Mouse (Mus musculus) frontal cortex, adult (tissue): ENCODE data around the gene Mef2a.

Source experiments
- ATAC-seq: cut with Nextera tagmentation; 2 replicates; pipeline ENCODE4 v1.9.2; 2017; ENCODE audit warnings: mild to moderate bottlenecking, moderate library complexity, mixed read lengths; ENCODE audit not compliant: low TSS enrichment

Gene Mef2a

GRCm38 (mm10) chr7:67246067-67246466 is 126.6 kb downstream of the Mef2a start:
- no peak for ATAC-seq

GRCm38 (mm10) chr7:67245255-67245654 is 127.4 kb downstream of the Mef2a start:
- ATAC-seq, result no peak

GRCm38 (mm10) chr7:67243894-67244282 is 128.8 kb downstream of the Mef2a start:
- no peak for ATAC-seq

GRCm38 (mm10) chr7:67243121-67243893 is 129.4 kb downstream of the Mef2a start:
- peak; percentile 48; the same call in 1 of the 2 replicates for ATAC-seq

GRCm38 (mm10) chr7:67241969-67242368 is 130.7 kb downstream of the Mef2a start:
- ATAC-seq, result no peak

- ATAC-seq, result no peak
Measured at GRCm38 (mm10) chr7:67237752-67238151, 134.9 kb downstream of the Mef2a start.

- ATAC-seq, result no peak
Measured at GRCm38 (mm10) chr7:67236351-67236750, 136.3 kb downstream of the Mef2a start.

- peak; percentile 21; the same call in 1 of the 2 replicates for ATAC-seq
Measured at GRCm38 (mm10) chr7:67234797-67235196, 137.9 kb downstream of the Mef2a start.

GRCm38 (mm10) chr7:67232504-67232903 is 140.2 kb downstream of the Mef2a start:
- ATAC-seq, result no peak

- no peak for ATAC-seq
Measured at GRCm38 (mm10) chr7:67230640-67231140, 142.0 kb downstream of the Mef2a start.

- ATAC-seq, result no peak
Measured at GRCm38 (mm10) chr7:67230221-67230620, 142.4 kb downstream of the Mef2a start.

GRCm38 (mm10) chr7:67229701-67230100 is 143.0 kb downstream of the Mef2a start:
- no peak for ATAC-seq

- peak; percentile 49; the same call in 1 of the 2 replicates for ATAC-seq
Measured at GRCm38 (mm10) chr7:67228891-67229602, 143.6 kb downstream of the Mef2a start.

GRCm38 (mm10) chr7:67228390-67228789 is 144.3 kb downstream of the Mef2a start:
- ATAC-seq, result no peak

GRCm38 (mm10) chr7:67227538-67227937 is 145.1 kb downstream of the Mef2a start:
- no peak for ATAC-seq

GRCm38 (mm10) chr7:67225943-67226625 is 146.6 kb downstream of the Mef2a start:
- ATAC-seq, result no peak

GRCm38 (mm10) chr7:67222220-67222862 is 150.3 kb downstream of the Mef2a start, which contains the start of gene Lysmd4:
TSS of gene Lysmd4 (plus strand) at chr7:67222544.
- ATAC-seq, result peak; percentile 96

- ATAC-seq, result peak; percentile 43; the same call in 1 of the 2 replicates
Measured at GRCm38 (mm10) chr7:67217025-67217424, 155.6 kb downstream of the Mef2a start.

GRCm38 (mm10) chr7:67216351-67216750 is 156.3 kb downstream of the Mef2a start:
- no peak for ATAC-seq

GRCm38 (mm10) chr7:67213589-67213988 is 159.1 kb downstream of the Mef2a start:
- ATAC-seq, result peak; percentile 69; the same call in 1 of the 2 replicates

GRCm38 (mm10) chr7:67211971-67212370 is 160.7 kb downstream of the Mef2a start:
- no peak for ATAC-seq

GRCm38 (mm10) chr7:67211341-67211740 is 161.3 kb downstream of the Mef2a start:
- no peak for ATAC-seq
